Mouse (Mus musculus) monocyte, adult 5-6 weeks (primary cell): ENCODE measurements around the gene Tfap4. TPM values are rescaled to one million over a fixed set of nuclear protein-coding genes. Genes with fewer than 3 reads are reported as not detected.
"Not testable (repeated sequence)": the region's sequence is repeated elsewhere in the genome, so short reads cannot be mapped to it uniquely, and the experiment has no call there.

Experiments used
- ATAC-seq: fragments of 153-309, 156-312 bp; replicated peaks from 2 replicates; pipeline ENCODE4 v1.8.0; 2017; ENCODE audit warnings: mild to moderate bottlenecking; ENCODE audit not compliant: low TSS enrichment, insufficient number of reproducible peaks, severe bottlenecking, poor library complexity, low FRiP score
- total RNA-seq: library from RNA; stranded (forward); fragments of 200-1000, 200-491, 200-594 nt; gene quantifications from 3 replicates; pipeline ENCODE4 v1.2.3, GENCODE M21; 2017

Gene Tfap4
- total RNA-seq, 1 experiment from 2014 or later: 14.0 TPM

- no peak for ATAC-seq
Observed at GRCm38 (mm10) chr16:4537616-4538358, 21.9 kb downstream of the Tfap4 start.

- not testable (repeated sequence) for ATAC-seq
Observed at GRCm38 (mm10) chr16:4527373-4527772, 32.3 kb downstream of the Tfap4 start.

GRCm38 (mm10) chr16:4523313-4524004 is 36.2 kb downstream of the Tfap4 start:
- ATAC-seq: no peak

- no peak for ATAC-seq
Observed at GRCm38 (mm10) chr16:4522879-4523278, 36.8 kb downstream of the Tfap4 start.

- no peak for ATAC-seq
Observed at GRCm38 (mm10) chr16:4521735-4522530, 37.7 kb downstream of the Tfap4 start.

- no peak for ATAC-seq
Observed at GRCm38 (mm10) chr16:4521074-4521667, 38.5 kb downstream of the Tfap4 start.

GRCm38 (mm10) chr16:4520673-4521072 is 39.0 kb downstream of the Tfap4 start:
- no peak for ATAC-seq

- ATAC-seq: no peak
Observed at GRCm38 (mm10) chr16:4519825-4520224, 39.8 kb downstream of the Tfap4 start.

- 0 out of 2 replicates have a peak, but pooled peaks have one; percentile 17 for ATAC-seq
Observed at GRCm38 (mm10) chr16:4519157-4519556, 40.5 kb downstream of the Tfap4 start.

- ATAC-seq: no peak
Observed at GRCm38 (mm10) chr16:4517906-4518305, 41.7 kb downstream of the Tfap4 start.

- ATAC-seq: no peak
Observed at GRCm38 (mm10) chr16:4514383-4514782, 45.3 kb downstream of the Tfap4 start.

- ATAC-seq: no peak
Observed at GRCm38 (mm10) chr16:4512661-4513438, 46.8 kb downstream of the Tfap4 start.

- ATAC-seq: no peak
Observed at GRCm38 (mm10) chr16:4511371-4511770, 48.3 kb downstream of the Tfap4 start.

GRCm38 (mm10) chr16:4506181-4506580 is 53.5 kb downstream of the Tfap4 start:
- no peak for ATAC-seq

- no peak for ATAC-seq
Observed at GRCm38 (mm10) chr16:4503495-4503894, 56.2 kb downstream of the Tfap4 start.

GRCm38 (mm10) chr16:4502568-4502967 is 57.1 kb downstream of the Tfap4 start:
- ATAC-seq: no peak

GRCm38 (mm10) chr16:4501703-4502102 is 58.0 kb downstream of the Tfap4 start:
- no peak for ATAC-seq
